Mouse (Mus musculus) limb, embryonic 11.5 days (tissue): ENCODE measurements around the gene Pde9a. TPM values are rescaled to one million over a fixed set of nuclear protein-coding genes. Genes with fewer than 3 reads are reported as not detected.

Experiments used
- ATAC-seq: fragments of 200-750 bp; cut with Nextera tagmentation; 2 replicates; pipeline ENCODE4 v1.8.0; 2017; ENCODE audit warnings: low read depth; ENCODE audit not compliant: insufficient number of reproducible peaks, low FRiP score, low TSS enrichment
- DNase-seq: peaks from one replicate; pipeline ENCODE4 v3.0.0-alpha.2; 2015; ENCODE audit warnings: low spot score
- H3K27ac ChIP-seq: fragments of 300-500 bp; sonication (generic); replicated peaks from 2 replicates; pipeline ENCODE4 v1.5.1; 2014; ENCODE audit warnings: low read depth, mild to moderate bottlenecking, low read length
- H3K27me3 ChIP-seq: fragments of 300-500 bp; sonication (generic); 2 replicates; pipeline ENCODE4 v1.6.1; 2014; ENCODE audit warnings: mild to moderate bottlenecking, low read length, mixed read lengths; ENCODE audit not compliant: control insufficient read depth, insufficient read depth
- H3K36me3 ChIP-seq: fragments of 300-500 bp; sonication (generic); 2 replicates; pipeline ENCODE4 v1.6.1; 2014; ENCODE audit warnings: mild to moderate bottlenecking, low read length, moderate library complexity, mixed read lengths; ENCODE audit not compliant: control insufficient read depth, insufficient read depth
- H3K4me1 ChIP-seq: fragments of 300-500 bp; sonication (generic); 2 replicates; pipeline ENCODE4 v1.6.1; 2014; ENCODE audit warnings: low read length, mixed read lengths; ENCODE audit not compliant: control insufficient read depth, insufficient read depth
- H3K4me2 ChIP-seq: fragments of 300-500 bp; sonication (generic); 2 replicates; pipeline ENCODE4 v1.6.1; 2014; ENCODE audit warnings: low read depth, mild to moderate bottlenecking, moderate library complexity; ENCODE audit not compliant: severe bottlenecking
- H3K4me3 ChIP-seq: fragments of 300-500 bp; sonication (generic); 2 replicates; pipeline ENCODE4 v1.5.1; 2014; ENCODE audit warnings: low read depth, low read length
- H3K9ac ChIP-seq: fragments of 300-500 bp; sonication (generic); 2 replicates; pipeline ENCODE4 v1.6.1; 2014; ENCODE audit warnings: mild to moderate bottlenecking, low read length
- H3K9me3 ChIP-seq: fragments of 300-500 bp; sonication (generic); 2 replicates; pipeline ENCODE4 v1.6.1; 2016; ENCODE audit warnings: low read length; ENCODE audit not compliant: control insufficient read depth
- WGBS: fragments of 180-500 bp; shearing (Covaris S2); extraction: QIAGEN DNeasy Blood & Tissue Kit; methylation state at CpG from one replicate; pipeline ENCODE4 v1.1.7; 2014; 5-methylcytosine and 5-hydroxymethylcytosine counted together
- polyA plus RNA-seq: library from polyadenylated mRNA; unstranded; fragments of >200 nt; fragmentation: Nextera tagmentation; extraction: Ambion mirVana; gene quantifications from 2 replicates; pipeline ENCODE4 v1.2.1, GENCODE M21; 2014

Gene Pde9a
- polyA plus RNA-seq, 1 experiment from 2014 or later: 31.2 TPM

DNA sequence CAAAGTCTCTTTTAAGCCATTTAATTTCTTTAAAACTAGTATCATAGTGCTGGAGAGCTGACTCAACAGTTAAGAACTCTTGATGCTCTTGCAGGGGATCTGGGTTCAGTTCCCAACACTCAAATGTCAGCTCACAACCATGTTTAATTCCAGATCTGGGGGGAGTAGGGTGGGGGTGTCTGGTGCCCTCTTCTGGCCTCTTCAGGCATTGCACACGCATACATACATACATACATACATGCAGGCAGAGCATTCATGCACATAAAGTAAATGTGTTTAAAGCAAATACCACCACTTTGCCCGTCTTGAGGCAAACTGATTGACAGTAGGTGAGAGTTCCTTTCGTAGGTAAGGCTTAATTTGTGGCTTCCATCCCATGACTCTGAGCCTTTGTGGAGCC is 80.8 kb downstream of the Pde9a start:
- Histone ChIP-seq H3K4me2 (no peak overlapping the region), H3K9me3 (no peaks in the 10 kb centered on the region), H3K27me3 (no peaks in the 10 kb centered on the region), H3K4me3 (no peak overlapping the region), H3K36me3 (0 out of 2 replicates have a peak, but pooled peaks cover 7% of the 10 kb centered on the region), H3K27ac (no peak overlapping the region), H3K9ac (no peak overlapping the region), H3K4me1 (no peaks in the 10 kb centered on the region)
- DNase-seq (peak; percentile 26), ATAC-seq (no peak)
- WGBS: 88% methylated on average over 3 of the region's 3 CpGs

DNA sequence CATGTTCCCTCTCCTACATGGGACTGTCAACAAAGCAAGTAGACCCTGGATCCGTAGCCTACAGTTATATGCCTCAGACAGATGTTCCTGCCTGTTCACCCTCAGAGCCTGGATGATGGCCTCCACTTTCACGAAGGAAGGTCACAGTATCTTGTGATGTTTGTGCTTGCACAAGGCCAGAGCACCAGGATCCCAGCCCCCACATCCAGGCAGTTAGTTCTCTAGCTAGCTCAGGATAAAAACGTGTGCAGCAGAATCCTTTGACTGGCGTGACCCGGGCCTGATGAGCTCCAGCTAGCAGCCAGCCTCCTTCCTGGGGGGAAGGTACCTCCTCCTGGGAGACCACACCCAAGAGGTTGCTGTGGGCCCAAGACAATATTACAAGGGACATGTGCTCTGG is 82.5 kb downstream of the Pde9a start:
- Histone ChIP-seq H3K27ac (no peak overlapping the region), H3K4me3 (no peak overlapping the region), H3K4me1 (no peaks in the 10 kb centered on the region), H3K4me2 (no peak overlapping the region), H3K27me3 (no peaks in the 10 kb centered on the region), H3K36me3 (0 out of 2 replicates have a peak, but pooled peaks cover 7% of the 10 kb centered on the region), H3K9ac (no peak overlapping the region), H3K9me3 (no peaks in the 10 kb centered on the region)
- ATAC-seq (no peak), DNase-seq (no peak)
- WGBS: 68% methylated on average over 5 of the region's 5 CpGs

DNA sequence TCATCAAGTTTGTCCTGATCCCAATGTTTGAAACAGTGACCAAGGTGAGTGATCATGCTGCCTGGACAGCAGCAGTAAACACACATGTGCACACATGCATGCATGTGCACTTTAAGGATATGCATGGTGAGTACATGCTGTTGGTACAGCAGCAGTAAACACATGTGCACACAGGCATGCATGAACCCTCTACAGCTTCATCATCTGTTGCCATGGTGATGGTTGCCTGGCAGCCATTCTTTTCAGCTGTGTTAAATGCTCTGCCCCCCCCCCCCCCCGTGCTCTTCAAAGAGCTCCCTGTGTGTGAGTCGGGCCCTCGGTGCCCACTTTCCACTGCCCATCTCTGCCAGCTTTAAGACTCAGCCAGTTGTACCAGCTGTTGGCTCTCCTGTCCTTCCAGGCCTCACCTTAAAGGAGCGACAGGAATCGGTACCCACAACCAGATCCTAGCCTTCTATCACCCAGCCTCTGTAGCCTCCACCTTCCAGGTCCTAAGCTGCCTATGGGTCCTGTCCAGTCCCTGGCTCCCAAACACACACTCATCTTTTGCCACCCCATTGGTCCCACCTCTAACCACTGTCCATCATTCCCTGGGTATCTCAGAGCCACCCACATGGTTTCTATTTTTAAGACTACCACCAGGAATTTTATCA is 84.9 kb downstream of the Pde9a start:
- no peaks in the 10 kb centered on the region for H3K27me3 ChIP-seq
- peaks cover 7% of the 10 kb centered on the region; the same call in 1 of the 2 replicates for H3K36me3 ChIP-seq
- 82% methylated on average over 5 of the region's 5 CpGs for WGBS
- ATAC-seq (no peak), DNase-seq (no peak)
- no peaks in the 10 kb centered on the region for H3K9me3 ChIP-seq
- H3K9ac ChIP-seq: no peak overlapping the region
- H3K4me2 ChIP-seq: no peak overlapping the region
- no peak overlapping the region for H3K4me3 ChIP-seq
- H3K4me1 ChIP-seq: no peaks in the 10 kb centered on the region
- no peak overlapping the region for H3K27ac ChIP-seq

DNA sequence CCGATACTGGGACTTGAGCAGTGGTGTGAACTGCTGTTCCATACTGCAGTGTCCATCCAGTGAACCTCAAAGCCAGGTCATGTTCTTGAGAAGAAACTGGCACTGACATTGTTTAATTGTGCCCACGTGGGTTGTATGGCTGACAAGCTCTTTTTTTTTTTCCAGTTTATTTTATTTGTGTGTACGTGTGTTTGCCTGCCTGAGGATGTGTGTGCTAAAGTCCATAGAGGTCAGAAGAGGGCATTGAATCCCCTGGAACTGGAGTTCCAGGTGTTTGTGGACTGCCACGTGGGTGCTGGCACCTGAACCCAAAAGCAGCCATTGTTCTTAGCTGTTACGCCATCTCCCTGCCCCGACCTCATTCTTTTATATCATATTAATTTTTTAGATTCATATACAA is 88.4 kb downstream of the Pde9a start:
- H3K9ac ChIP-seq: no peak overlapping the region
- no peaks in the 10 kb centered on the region for H3K27me3 ChIP-seq
- H3K36me3 ChIP-seq: peaks cover 3% of the 10 kb centered on the region; the same call in 1 of the 2 replicates
- no peaks in the 10 kb centered on the region for H3K9me3 ChIP-seq
- WGBS: 82% methylated on average over 6 of the region's 6 CpGs
- H3K4me2 ChIP-seq: no peak overlapping the region
- H3K27ac ChIP-seq: no peak overlapping the region
- no peak for ATAC-seq
- no peak overlapping the region for H3K4me3 ChIP-seq
- no peak for DNase-seq
- H3K4me1 ChIP-seq: no peaks in the 10 kb centered on the region

DNA sequence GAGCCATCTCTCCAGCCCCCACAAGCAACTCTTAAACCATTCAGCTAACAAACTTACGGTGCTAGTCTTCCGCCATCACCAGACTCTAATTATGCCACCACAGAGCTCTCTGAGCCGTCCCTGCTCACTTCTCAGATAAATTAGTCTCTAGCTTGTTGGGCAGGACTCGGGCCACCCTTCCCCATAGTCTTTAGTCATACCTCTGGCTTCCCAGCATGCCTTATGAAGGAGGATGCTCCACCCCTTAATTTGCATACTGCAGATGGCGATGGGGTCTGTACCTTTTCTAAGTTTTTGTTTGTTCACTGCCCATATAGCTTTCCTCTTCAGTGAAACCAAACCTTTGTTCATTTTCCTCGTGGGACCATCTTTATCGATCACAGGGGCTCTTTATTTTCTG is 92.6 kb downstream of the Pde9a start:
- no peak overlapping the region for H3K4me3 ChIP-seq
- DNase-seq (no peak), ATAC-seq (no peak)
- no peaks in the 10 kb centered on the region for H3K4me1 ChIP-seq
- H3K27ac ChIP-seq: no peak overlapping the region
- H3K9ac ChIP-seq: no peak overlapping the region
- 78% methylated on average over 7 of the region's 7 CpGs for WGBS
- H3K27me3 ChIP-seq: no peaks in the 10 kb centered on the region
- no peaks in the 10 kb centered on the region for H3K9me3 ChIP-seq
- no peaks in the 10 kb centered on the region; the same call in 1 of the 2 replicates for H3K36me3 ChIP-seq
- no peak overlapping the region for H3K4me2 ChIP-seq

DNA sequence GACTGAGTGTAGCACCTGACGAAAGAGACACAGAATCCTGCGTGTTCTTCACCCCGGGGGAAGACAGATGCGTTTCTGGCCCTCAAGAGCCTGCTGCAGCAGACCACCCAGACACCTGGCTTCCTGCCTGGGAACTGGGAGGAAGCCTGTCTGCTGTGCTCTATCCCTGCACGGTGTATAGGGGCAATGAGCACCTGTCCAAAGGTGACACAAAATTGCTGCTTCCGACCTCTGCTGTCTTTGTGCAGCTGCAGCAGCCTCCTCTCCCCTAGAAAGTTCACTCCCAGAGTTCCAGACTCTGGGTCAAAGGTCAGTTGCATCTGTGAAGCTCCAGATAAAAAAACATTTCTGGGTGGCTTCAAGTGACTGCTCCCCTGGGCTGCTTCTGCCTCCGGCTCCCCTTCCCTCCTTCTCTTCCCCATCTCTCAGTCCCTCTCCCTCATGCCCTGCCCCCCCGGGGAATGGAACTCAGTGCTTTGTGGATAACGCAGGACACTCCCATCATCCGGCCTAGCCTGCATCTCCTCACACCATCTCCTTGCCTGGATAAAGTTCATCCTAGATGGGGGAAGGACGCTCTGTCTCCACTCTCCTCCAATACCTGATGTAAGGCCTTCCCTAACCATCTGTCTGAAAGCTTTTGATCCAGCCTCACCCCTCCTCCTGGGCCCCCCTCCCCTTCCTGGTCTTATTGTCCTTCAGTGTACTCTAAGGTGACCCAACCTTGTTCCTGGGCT is 93.3 kb downstream of the Pde9a start:
- H3K27ac ChIP-seq: no peak overlapping the region

DNA sequence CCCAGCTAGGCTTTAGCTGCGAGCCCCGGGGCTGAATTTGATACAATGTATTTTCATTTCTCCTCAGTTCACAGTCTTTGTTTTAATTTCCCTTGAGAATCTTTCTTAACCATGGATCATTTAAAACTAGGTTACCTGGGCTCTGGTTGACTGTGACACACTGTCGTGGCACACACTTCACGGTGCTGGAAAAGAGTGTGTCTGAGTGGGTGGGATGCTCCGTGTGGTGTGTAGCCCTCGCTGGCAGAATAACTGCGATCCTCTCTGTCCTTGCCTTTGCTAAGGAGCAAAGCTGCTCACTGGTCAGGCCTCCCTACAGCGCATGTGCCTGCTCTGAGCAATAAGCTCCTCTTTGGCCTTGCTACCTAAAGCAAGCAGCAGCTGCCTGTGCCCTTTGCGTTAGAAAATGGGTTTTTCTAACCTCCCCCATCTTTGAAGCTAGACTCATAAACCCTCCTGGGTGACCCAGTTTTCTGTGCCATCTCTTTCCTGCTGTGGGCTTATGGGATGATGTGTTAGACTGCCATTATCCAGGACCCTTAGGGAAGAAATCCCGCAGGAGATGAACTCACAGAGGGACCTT is 100.7 kb downstream of the Pde9a start:
- no peaks in the 10 kb centered on the region; the same call in 1 of the 2 replicates for H3K4me1 ChIP-seq
- no peaks in the 10 kb centered on the region for H3K36me3 ChIP-seq
- H3K9me3 ChIP-seq: no peaks in the 10 kb centered on the region
- no peaks in the 10 kb centered on the region for H3K27me3 ChIP-seq
- no peak overlapping the region for H3K4me2 ChIP-seq
- 81% methylated on average over 10 of the region's 10 CpGs for WGBS
- H3K27ac ChIP-seq: no peak overlapping the region
- ATAC-seq: no peak
- no peak for DNase-seq
- H3K4me3 ChIP-seq: no peak overlapping the region
- no peak overlapping the region for H3K9ac ChIP-seq

More for the DNA sequence above, 93.3 kb downstream of the Pde9a start:
- no peak for DNase-seq
- 51% methylated on average over 11 of the region's 11 CpGs for WGBS
- H3K36me3 ChIP-seq: no peaks in the 10 kb centered on the region; the same call in 1 of the 2 replicates
- no peaks in the 10 kb centered on the region for H3K9me3 ChIP-seq
- ATAC-seq: no peak
- no peak overlapping the region for H3K4me3 ChIP-seq
- H3K27me3 ChIP-seq: no peaks in the 10 kb centered on the region
- no peaks in the 10 kb centered on the region for H3K4me1 ChIP-seq
- no peak overlapping the region for H3K9ac ChIP-seq
- H3K4me2 ChIP-seq: no peak overlapping the region

DNA sequence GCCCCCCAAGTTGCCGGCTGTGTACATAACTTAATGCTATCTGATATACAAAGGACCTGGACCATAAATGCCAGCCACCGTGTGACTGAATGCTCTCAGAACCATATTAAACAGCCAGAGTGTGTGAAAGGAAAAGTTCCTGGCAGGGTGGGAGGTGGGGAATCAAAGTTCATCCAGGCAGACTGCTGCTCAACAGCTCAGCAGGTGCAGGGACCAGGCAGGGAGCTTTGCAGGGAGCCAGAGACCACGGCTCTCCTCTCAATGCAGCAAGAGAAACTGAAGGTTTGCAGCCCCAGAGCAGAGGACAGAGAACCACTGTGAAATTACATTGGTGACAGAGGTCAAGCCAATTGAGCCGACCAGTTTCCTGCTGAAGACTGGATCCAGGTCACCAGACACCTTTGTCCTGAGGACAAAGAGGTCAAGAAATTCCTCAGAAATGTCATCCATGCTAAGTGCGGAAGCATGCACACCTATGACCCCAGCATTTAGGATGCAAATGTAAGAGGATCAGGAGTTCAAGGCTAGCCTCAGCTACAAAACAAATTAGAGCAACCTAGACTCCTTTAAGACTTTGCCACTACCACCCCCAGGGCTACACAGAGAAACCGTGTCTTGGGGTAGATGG is 101.5 kb downstream of the Pde9a start:
- no peaks in the 10 kb centered on the region for H3K36me3 ChIP-seq
- H3K9me3 ChIP-seq: no peaks in the 10 kb centered on the region
- no peak overlapping the region for H3K4me2 ChIP-seq
- no peak overlapping the region for H3K27ac ChIP-seq
- H3K9ac ChIP-seq: no peak overlapping the region
- H3K27me3 ChIP-seq: no peaks in the 10 kb centered on the region
- no peak overlapping the region for H3K4me3 ChIP-seq
- H3K4me1 ChIP-seq: no peaks in the 10 kb centered on the region; the same call in 1 of the 2 replicates
- no peak for ATAC-seq
- WGBS: 41% methylated on average over 6 of the region's 6 CpGs
- no peak for DNase-seq
